Mouse (Mus musculus): ENCODE measurements at regions not wholly inside any gene's neighbourhood (a gene's known extent, or its start where the extent isn't known, plus 50 kb on each side); places are given as distances from the start of the nearest gene placed in this dataset.

- Histone ChIP-seq H3K27me3 (ENCODE audit: control insufficient read depth, insufficient read depth, low read length) (no peaks in the 10 kb centered on the region), H3K9ac (replicated peaks; ENCODE audit: low read depth, low read length) (no peak overlapping the region), H3K4me3 (ENCODE audit: low read depth, low read length) (no peak overlapping the region), H3K4me2 (ENCODE audit: low read depth, low read length) (no peak overlapping the region), H3K36me3 (ENCODE audit: control insufficient read depth, insufficient read depth, low read length) (no peaks in the 10 kb centered on the region), H3K4me1 (ENCODE audit: control insufficient read depth, insufficient read depth, low read length) (no peaks in the 10 kb centered on the region), H3K9me3 (ENCODE audit: control insufficient read depth, low read length) (no peaks in the 10 kb centered on the region), H3K27ac (ENCODE audit: low read depth, low read length) (no peak overlapping the region)
- no peak for ATAC-seq (ENCODE audit: low read depth)
- 97% methylated on average over 1 of the region's 1 CpGs for WGBS
These were observed 485.3 kb downstream of the Kctd12 start for GRCm38 (mm10) chr14:102497179-102497578.

DNA sequence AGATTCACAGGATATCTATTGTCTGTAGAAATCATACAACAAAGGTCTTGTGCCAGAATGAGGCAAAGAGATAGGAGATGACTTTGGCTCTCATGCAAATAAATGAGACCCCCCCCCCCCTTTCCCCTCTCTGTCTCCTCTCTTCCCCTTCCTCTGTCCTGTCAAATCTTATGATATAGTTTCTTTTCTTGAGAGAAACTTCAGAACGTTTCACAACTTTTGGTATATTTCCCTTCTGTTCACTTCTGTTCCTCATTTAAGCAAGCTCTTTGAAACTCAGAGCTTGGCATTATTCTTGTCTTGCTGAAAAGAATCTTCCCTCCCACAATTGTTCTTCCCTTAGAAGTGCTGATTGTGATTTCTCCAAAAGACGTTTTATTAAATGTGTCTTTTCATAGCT, 490.1 kb downstream of the Kctd12 start:
- no peak overlapping the region for H3K9ac ChIP-seq (replicated peaks; ENCODE audit: low read depth, low read length)
- no peaks in the 10 kb centered on the region for H3K9me3 ChIP-seq (ENCODE audit: control insufficient read depth, low read length)
- no peaks in the 10 kb centered on the region for H3K27me3 ChIP-seq (ENCODE audit: control insufficient read depth, insufficient read depth, low read length)
- H3K4me2 ChIP-seq (ENCODE audit: low read depth, low read length), result no peak overlapping the region
- no peaks in the 10 kb centered on the region for H3K4me1 ChIP-seq (ENCODE audit: control insufficient read depth, insufficient read depth, low read length)
- no peaks in the 10 kb centered on the region for H3K36me3 ChIP-seq (ENCODE audit: control insufficient read depth, insufficient read depth, low read length)
- no peak overlapping the region for H3K4me3 ChIP-seq (ENCODE audit: low read depth, low read length)
- no peak for ATAC-seq (ENCODE audit: low read depth)
- WGBS, result 71% methylated on average over 2 of the region's 2 CpGs
- H3K27ac ChIP-seq (ENCODE audit: low read depth, low read length), result no peak overlapping the region

DNA sequence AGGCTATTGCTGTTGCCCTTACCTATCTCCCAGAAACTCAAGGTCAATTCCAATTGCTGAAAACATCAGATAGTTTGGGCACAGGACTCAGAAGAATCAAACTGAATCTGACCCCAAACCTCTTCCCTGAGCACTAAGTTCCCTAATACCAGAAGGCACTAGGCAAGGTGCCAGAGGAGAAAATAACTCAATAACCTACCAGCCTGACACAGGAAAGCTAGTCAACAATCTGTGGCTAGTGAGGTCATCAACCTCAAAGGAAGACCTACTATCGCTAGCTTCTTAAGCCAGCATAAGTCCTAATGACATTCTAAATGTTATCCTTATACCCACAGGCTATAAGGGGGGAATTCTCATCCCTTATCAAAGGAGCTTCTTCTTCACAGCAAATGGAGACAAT, 491.2 kb downstream of the Kctd12 start:
- Histone ChIP-seq H3K9me3 (ENCODE audit: control insufficient read depth, low read length) (no peaks in the 10 kb centered on the region), H3K36me3 (ENCODE audit: control insufficient read depth, insufficient read depth, low read length) (no peaks in the 10 kb centered on the region), H3K9ac (replicated peaks; ENCODE audit: low read depth, low read length) (no peak overlapping the region), H3K27ac (ENCODE audit: low read depth, low read length) (no peak overlapping the region), H3K27me3 (ENCODE audit: control insufficient read depth, insufficient read depth, low read length) (no peaks in the 10 kb centered on the region), H3K4me3 (ENCODE audit: low read depth, low read length) (no peak overlapping the region), H3K4me1 (ENCODE audit: control insufficient read depth, insufficient read depth, low read length) (no peaks in the 10 kb centered on the region), H3K4me2 (ENCODE audit: low read depth, low read length) (no peak overlapping the region)
- WGBS, result 100% methylated on average over 1 of the region's 1 CpGs
- ATAC-seq (ENCODE audit: low read depth), result no peak

DNA sequence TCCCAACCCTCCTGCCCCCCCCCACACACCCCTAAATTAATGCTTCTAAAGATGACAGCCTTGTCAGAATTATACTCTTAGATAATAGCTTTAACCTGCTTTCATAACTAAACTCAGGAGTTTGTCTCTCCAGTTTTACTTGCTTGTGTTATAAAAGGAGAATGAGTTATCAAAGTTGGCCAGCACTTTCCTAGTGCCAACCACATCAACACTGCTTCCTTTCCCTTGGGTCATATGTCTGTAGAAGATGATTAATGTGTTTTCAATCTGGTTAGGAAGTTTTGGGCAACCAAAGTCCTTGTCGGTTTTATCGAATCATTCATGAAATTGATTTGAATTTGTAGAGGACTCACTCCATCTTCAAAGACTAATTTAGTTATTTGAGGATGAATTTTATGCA, 505.3 kb downstream of the Kctd12 start:
- Histone ChIP-seq H3K4me1 (ENCODE audit: control insufficient read depth, insufficient read depth, low read length) (no peaks in the 10 kb centered on the region), H3K36me3 (ENCODE audit: control insufficient read depth, insufficient read depth, low read length) (no peaks in the 10 kb centered on the region), H3K4me2 (ENCODE audit: low read depth, low read length) (no peak overlapping the region), H3K9ac (replicated peaks; ENCODE audit: low read depth, low read length) (no peak overlapping the region), H3K27me3 (ENCODE audit: control insufficient read depth, insufficient read depth, low read length) (no peaks in the 10 kb centered on the region), H3K9me3 (ENCODE audit: control insufficient read depth, low read length) (no peaks in the 10 kb centered on the region), H3K27ac (ENCODE audit: low read depth, low read length) (no peak overlapping the region), H3K4me3 (ENCODE audit: low read depth, low read length) (no peak overlapping the region)
- 92% methylated on average over 2 of the region's 2 CpGs for WGBS
- no peak for ATAC-seq (ENCODE audit: low read depth)

DNA sequence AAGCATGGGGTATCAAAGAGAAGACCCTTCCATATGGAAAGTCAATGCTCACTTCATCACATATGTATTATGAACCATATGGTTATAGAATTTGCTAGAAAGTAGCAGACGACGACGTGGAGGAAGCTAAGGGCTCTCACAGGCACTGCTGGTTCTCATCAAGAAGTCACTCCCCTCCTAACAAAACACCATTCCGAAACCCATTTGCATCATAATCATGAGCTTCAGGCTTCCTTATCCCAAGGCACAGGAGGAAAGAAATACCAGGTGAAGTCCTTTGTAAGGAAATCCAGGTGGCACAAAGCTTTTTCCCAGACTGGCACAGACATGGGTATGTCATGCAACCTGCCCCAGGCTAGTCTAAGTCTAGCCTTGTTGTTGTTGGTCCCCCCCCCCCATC, 513.1 kb downstream of the Kctd12 start:
- Histone ChIP-seq H3K9me3 (ENCODE audit: control insufficient read depth, low read length) (no peaks in the 10 kb centered on the region), H3K4me3 (ENCODE audit: low read depth, low read length) (no peak overlapping the region), H3K27me3 (ENCODE audit: control insufficient read depth, insufficient read depth, low read length) (no peaks in the 10 kb centered on the region), H3K36me3 (ENCODE audit: control insufficient read depth, insufficient read depth, low read length) (no peaks in the 10 kb centered on the region), H3K4me2 (ENCODE audit: low read depth, low read length) (no peak overlapping the region), H3K9ac (replicated peaks; ENCODE audit: low read depth, low read length) (no peak overlapping the region), H3K27ac (ENCODE audit: low read depth, low read length) (no peak overlapping the region), H3K4me1 (ENCODE audit: control insufficient read depth, insufficient read depth, low read length) (no peaks in the 10 kb centered on the region)
- no peak for ATAC-seq (ENCODE audit: low read depth)
- WGBS, result 56% methylated on average over 4 of the region's 4 CpGs

DNA sequence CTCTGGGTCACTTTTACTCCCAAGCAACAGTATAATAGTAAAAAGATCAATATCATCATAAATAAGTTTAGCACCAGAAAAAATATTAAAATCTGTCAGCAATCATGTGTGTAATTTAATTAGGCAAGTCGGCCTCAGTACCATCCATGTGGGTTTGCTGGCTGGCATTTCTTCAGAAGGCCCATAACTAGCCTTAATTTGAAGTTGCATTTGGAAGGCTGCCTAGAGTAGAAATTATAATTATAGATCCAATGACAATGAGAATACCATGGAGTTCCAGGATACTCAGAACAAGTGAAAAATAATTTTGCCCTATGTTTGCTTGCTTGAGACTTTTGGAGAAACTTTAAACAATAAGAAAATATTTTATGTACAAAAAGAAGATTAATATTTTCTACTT, 521.4 kb downstream of the Kctd12 start:
- ATAC-seq (ENCODE audit: low read depth), result no peak

GRCm38 (mm10) chr14:102439738-102440137, 542.7 kb downstream of the Kctd12 start:
- H3K4me1 ChIP-seq (ENCODE audit: control insufficient read depth, insufficient read depth, low read length), result no peaks in the 10 kb centered on the region
- no peak overlapping the region for H3K4me2 ChIP-seq (ENCODE audit: low read depth, low read length)
- no peaks in the 10 kb centered on the region for H3K27me3 ChIP-seq (ENCODE audit: control insufficient read depth, insufficient read depth, low read length)
- no peaks in the 10 kb centered on the region for H3K9me3 ChIP-seq (ENCODE audit: control insufficient read depth, low read length)
- no peak overlapping the region for H3K27ac ChIP-seq (ENCODE audit: low read depth, low read length)
- no peak for ATAC-seq (ENCODE audit: low read depth)
- 37% methylated on average over 2 of the region's 2 CpGs for WGBS
- no peak overlapping the region for H3K4me3 ChIP-seq (ENCODE audit: low read depth, low read length)
- no peaks in the 10 kb centered on the region for H3K36me3 ChIP-seq (ENCODE audit: control insufficient read depth, insufficient read depth, low read length)
- H3K9ac ChIP-seq (replicated peaks; ENCODE audit: low read depth, low read length), result no peak overlapping the region

More for the DNA sequence above, 521.4 kb downstream of the Kctd12 start:
- Histone ChIP-seq H3K4me3 (ENCODE audit: low read depth, low read length) (no peak overlapping the region), H3K27me3 (ENCODE audit: control insufficient read depth, insufficient read depth, low read length) (no peaks in the 10 kb centered on the region), H3K36me3 (ENCODE audit: control insufficient read depth, insufficient read depth, low read length) (no peaks in the 10 kb centered on the region), H3K9ac (replicated peaks; ENCODE audit: low read depth, low read length) (no peak overlapping the region), H3K27ac (ENCODE audit: low read depth, low read length) (no peak overlapping the region), H3K4me1 (ENCODE audit: control insufficient read depth, insufficient read depth, low read length) (no peaks in the 10 kb centered on the region), H3K4me2 (ENCODE audit: low read depth, low read length) (no peak overlapping the region), H3K9me3 (ENCODE audit: control insufficient read depth, low read length) (no peaks in the 10 kb centered on the region)
- 61% methylated on average over 1 of the region's 1 CpGs for WGBS

- no peak overlapping the region for H3K4me3 ChIP-seq (ENCODE audit: low read depth, low read length)
- H3K9ac ChIP-seq (replicated peaks; ENCODE audit: low read depth, low read length), result no peak overlapping the region
- no peaks in the 10 kb centered on the region for H3K27me3 ChIP-seq (ENCODE audit: control insufficient read depth, insufficient read depth, low read length)
- 79% methylated on average over 4 of the region's 4 CpGs for WGBS
- ATAC-seq (ENCODE audit: low read depth), result no peak
- H3K4me2 ChIP-seq (ENCODE audit: low read depth, low read length), result no peak overlapping the region
- no peak overlapping the region for H3K27ac ChIP-seq (ENCODE audit: low read depth, low read length)
- no peaks in the 10 kb centered on the region for H3K36me3 ChIP-seq (ENCODE audit: control insufficient read depth, insufficient read depth, low read length)
- no peaks in the 10 kb centered on the region for H3K4me1 ChIP-seq (ENCODE audit: control insufficient read depth, insufficient read depth, low read length)
- no peaks in the 10 kb centered on the region for H3K9me3 ChIP-seq (ENCODE audit: control insufficient read depth, low read length)
These were observed 578.9 kb downstream of the Kctd12 start for GRCm38 (mm10) chr14:102403397-102404115.

DNA sequence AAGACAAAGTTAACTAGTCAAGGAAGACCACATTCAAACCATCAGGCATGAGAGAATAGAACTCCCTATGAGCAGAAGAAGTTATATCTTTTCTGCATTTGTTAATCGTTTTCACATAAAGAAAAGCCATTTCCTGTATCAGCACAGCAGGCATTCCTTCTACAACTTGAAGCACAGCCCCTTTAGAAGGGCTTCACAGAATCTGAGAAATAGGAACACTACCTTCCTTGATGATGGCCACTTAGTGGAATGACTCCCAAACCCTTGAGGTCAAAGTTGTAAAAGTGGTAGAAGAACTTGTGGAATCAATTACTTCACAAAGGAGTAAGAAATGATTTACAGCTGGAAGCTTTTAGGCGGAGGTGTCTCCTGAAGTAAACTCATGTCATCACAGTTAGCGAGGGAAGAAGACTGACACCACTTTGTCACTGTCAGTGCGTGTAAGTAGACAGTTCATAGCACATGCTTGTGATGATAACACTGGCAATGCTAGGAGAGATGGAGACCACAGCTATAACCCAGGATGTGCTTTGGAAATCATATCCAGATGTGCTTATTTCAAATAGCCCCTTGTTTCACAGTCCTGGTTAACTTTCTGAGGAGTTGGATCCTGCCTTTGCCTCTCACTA, 580.3 kb downstream of the Kctd12 start:
- Histone ChIP-seq H3K4me1 (ENCODE audit: control insufficient read depth, insufficient read depth, low read length) (no peaks in the 10 kb centered on the region), H3K27ac (ENCODE audit: low read depth, low read length) (no peak overlapping the region), H3K4me3 (ENCODE audit: low read depth, low read length) (no peak overlapping the region), H3K27me3 (ENCODE audit: control insufficient read depth, insufficient read depth, low read length) (no peaks in the 10 kb centered on the region), H3K9ac (replicated peaks; ENCODE audit: low read depth, low read length) (no peak overlapping the region), H3K4me2 (ENCODE audit: low read depth, low read length) (no peak overlapping the region), H3K9me3 (ENCODE audit: control insufficient read depth, low read length) (no peaks in the 10 kb centered on the region), H3K36me3 (ENCODE audit: control insufficient read depth, insufficient read depth, low read length) (no peaks in the 10 kb centered on the region)
- no peak for ATAC-seq (ENCODE audit: low read depth)
- WGBS, result 63% methylated on average over 4 of the region's 4 CpGs

Data from neural tube, embryonic 14.5 days (tissue).